Mouse (Mus musculus): ENCODE results near the gene Psmc3ip. TPM values are rescaled to one million over a fixed set of nuclear protein-coding genes. Genes with fewer than 3 reads are reported as not detected.
A peak's percentile ranks its signal among the peaks of the same experiment; 100 is the strongest.
"Not testable (repeated sequence)": the region's sequence is repeated elsewhere in the genome, so short reads cannot be mapped to it uniquely, and the experiment has no call there.

Gene Psmc3ip
- polyA plus RNA-seq, 1 experiment from 2014 or later: 20.6 TPM

- H3K27me3 ChIP-seq: no peaks in the 10 kb centered on the region
- ATAC-seq (no peak), DNase-seq (ENCODE audit: low read depth, low spot score) (no peak)
- in situ Hi-C loops (cut with MboI; ENCODE audit: low pct_unique_long_range_greater_than_20kb): no loop called here
- ChIA-PET POLR2A (no interaction called here), CTCF (no interaction called here)
- no peak for TF ChIP-seq CTCF (IDR thresholded peaks at IDR 0.05)
These were observed 37.8 kb upstream of the Psmc3ip start for GRCm38 (mm10) chr11:101133037-101133436.

- no peaks in the 10 kb centered on the region for H3K27me3 ChIP-seq
- TF ChIP-seq CTCF (IDR thresholded peaks at IDR 0.05): peak; percentile 61
- no peak for DNase-seq (ENCODE audit: low read depth, low spot score)
- ATAC-seq: no peak
- in situ Hi-C loops (cut with MboI; ENCODE audit: low pct_unique_long_range_greater_than_20kb): no loop called here
- POLR2A ChIA-PET: interaction anchor here (1.9 kb wide), 1 partner anchor 12 kb away, joined by 5 read pairs; the partner anchor contains the start of genes Retreg3 and Tubg1
- CTCF ChIA-PET: interaction anchor here (0.9 to 1.3 kb wide), 2 partner anchors 21 to 41 kb away, joined by 3 read pairs; no protein-coding TSS in a partner anchor
These were observed 36.5 kb upstream of the Psmc3ip start for GRCm38 (mm10) chr11:101131701-101132100.

GRCm38 (mm10) chr11:101131187-101131586 is 36.0 kb upstream of the Psmc3ip start:
- in situ Hi-C loops (cut with MboI; ENCODE audit: low pct_unique_long_range_greater_than_20kb): no loop called here
- ChIA-PET CTCF (interaction anchor here (1.3 to 1.5 kb wide), 2 partner anchors 8 to 41 kb away, joined by 3 read pairs; no protein-coding TSS in a partner anchor), POLR2A (interaction anchor here (1.9 kb wide), 1 partner anchor 12 kb away, joined by 5 read pairs; the partner anchor contains the start of genes Retreg3 and Tubg1)
- no peak for DNase-seq (ENCODE audit: low read depth, low spot score)
- TF ChIP-seq CTCF (IDR thresholded peaks at IDR 0.05): no peak
- H3K27me3 ChIP-seq: no peaks in the 10 kb centered on the region
- no peak for ATAC-seq

- in situ Hi-C loops (cut with MboI; ENCODE audit: low pct_unique_long_range_greater_than_20kb): no loop called here
- no peak for DNase-seq (ENCODE audit: low read depth, low spot score)
- POLR2A ChIA-PET: interaction anchor here (1.0 to 1.9 kb wide), 2 partner anchors 11 to 51 kb away, joined by 3 to 5 read pairs; partner anchors contain the start of genes Retreg3 and Tubg1
- ATAC-seq: peak; percentile 12
- TF ChIP-seq CTCF (IDR thresholded peaks at IDR 0.05): no peak
- CTCF ChIA-PET: interaction anchor here (1.5 kb wide), 1 partner anchor 8 kb away, joined by 3 read pairs; no protein-coding TSS in a partner anchor
- H3K27me3 ChIP-seq: no peaks in the 10 kb centered on the region
These were observed 35.0 kb upstream of the Psmc3ip start for GRCm38 (mm10) chr11:101130056-101130756.

- ChIA-PET POLR2A (interaction anchor here (0.6 to 1.0 kb wide), 3 partner anchors 9 to 150 kb away, joined by 3 to 5 read pairs (median 3); no protein-coding TSS in a partner anchor), CTCF (interaction anchor here (1.3 kb wide), 1 partner anchor 48 kb away, joined by 3 read pairs; no protein-coding TSS in a partner anchor)
- TF ChIP-seq CTCF (IDR thresholded peaks at IDR 0.05): no peak
- ATAC-seq (peak; percentile 39), DNase-seq (ENCODE audit: low read depth, low spot score) (no peak)
- H3K27me3 ChIP-seq: no peaks in the 10 kb centered on the region
- in situ Hi-C loops (cut with MboI; ENCODE audit: low pct_unique_long_range_greater_than_20kb): no loop called here
These were observed 33.9 kb upstream of the Psmc3ip start for GRCm38 (mm10) chr11:101128996-101129577.

GRCm38 (mm10) chr11:101127075-101127474 is 31.8 kb upstream of the Psmc3ip start:
- DNase-seq (ENCODE audit: low read depth, low spot score): no peak
- ChIA-PET POLR2A (interaction anchor here (0.8 kb wide), 1 partner anchor 31 kb away, joined by 4 read pairs; no protein-coding TSS in a partner anchor), CTCF (interaction anchor here (0.9 kb wide), 1 partner anchor 49 kb away, joined by 4 read pairs; no protein-coding TSS in a partner anchor)
- no peaks in the 10 kb centered on the region for H3K27me3 ChIP-seq
- in situ Hi-C loops (cut with MboI; ENCODE audit: low pct_unique_long_range_greater_than_20kb): no loop called here
- no peak for TF ChIP-seq CTCF (IDR thresholded peaks at IDR 0.05)
- ATAC-seq: no peak

- CTCF ChIA-PET; DNase-seq (ENCODE audit: low read depth, low spot score); ATAC-seq; H3K27me3 ChIP-seq; POLR2A ChIA-PET; in situ Hi-C loops (cut with MboI; ENCODE audit: low pct_unique_long_range_greater_than_20kb): not testable (repeated sequence)
These were observed 29.8 kb upstream of the Psmc3ip start for GRCm38 (mm10) chr11:101125008-101125407.

GRCm38 (mm10) chr11:101124494-101124893 is 29.3 kb upstream of the Psmc3ip start:
- CTCF ChIA-PET; DNase-seq (ENCODE audit: low read depth, low spot score); POLR2A ChIA-PET; H3K27me3 ChIP-seq; ATAC-seq; in situ Hi-C loops (cut with MboI; ENCODE audit: low pct_unique_long_range_greater_than_20kb): not testable (repeated sequence)

- DNase-seq (ENCODE audit: low read depth, low spot score) (no peak), ATAC-seq (peak; percentile 4)
- CTCF ChIA-PET: interaction anchor here (1.6 to 2.6 kb wide), 3 partner anchors 15 to 55 kb away, joined by 4 to 5 read pairs (median 5); partner anchors contain the start of gene Ccr10
- no peak for TF ChIP-seq CTCF (IDR thresholded peaks at IDR 0.05)
- POLR2A ChIA-PET: interaction anchor here (0.6 kb wide), 1 partner anchor 147 kb away, joined by 3 read pairs; no protein-coding TSS in a partner anchor
- in situ Hi-C loops (cut with MboI; ENCODE audit: low pct_unique_long_range_greater_than_20kb): no loop called here
- H3K27me3 ChIP-seq: no peaks in the 10 kb centered on the region
These were observed 25.4 kb upstream of the Psmc3ip start for GRCm38 (mm10) chr11:101120545-101121188.
